Comparison of ENCODE assay signal across 12 mouse cellular contexts in genomic region chr8:107546154-107546553, GRCm38 (mm10). TPM values are rescaled to one million over a fixed set of nuclear protein-coding genes. Genes with fewer than 3 reads are reported as not detected.
A peak's percentile ranks its signal among the peaks of the same experiment; 100 is the strongest.
DNase-seq lines count a peak whose midpoint lies in the region; ATAC-seq and TF ChIP-seq lines count a peak whose summit lies in the region.
"Had no signal": no experiment of that assay in that cellular context is flagged by ENCODE, and none has a peak within 500 bp of the region (broad histone marks: within the 10 kb centered on the region; RNA-seq: fewer than 3 reads in every experiment).

No protein-coding gene starts in this region.

- no peaks in the 10 kb centered on the region for H3K9me3 ChIP-seq in megakaryocyte, embryonic 14.5 days
- H3K9me3 ChIP-seq: forebrain, embryonic 13.5 days; liver, embryonic 13.5 days had no signal

- H3K4me3 ChIP-seq in gastrocnemius, adult 2 months = peak overlapping the region; percentile 50
- peak overlapping the region; percentile 78 for H3K4me3 ChIP-seq in megakaryocyte, embryonic 14.5 days (replicated peaks)
- H3K4me3 ChIP-seq: forebrain, embryonic 13.5 days; liver, embryonic 13.5 days had no signal

- intact Hi-C loops in gastrocnemius, adult 2 months (cut with DNase I) = no loop called here

- peaks cover 93% of the 10 kb centered on the region for H3K4me1 ChIP-seq in megakaryocyte, embryonic 14.5 days

- ATAC-seq in megakaryocyte, adult 5-6 weeks (ENCODE audit: poor library complexity, severe bottlenecking) = no peak
- ATAC-seq: forebrain, embryonic 13.5 days; intestine, postnatal 0 days had no signal

- H3K27ac ChIP-seq in gastrocnemius, adult 2 months = peak overlapping the region; percentile 77
- H3K27ac ChIP-seq: forebrain, embryonic 13.5 days; liver, embryonic 13.5 days had no signal

- H3K36me3 ChIP-seq in megakaryocyte, embryonic 14.5 days (replicated peaks; ENCODE audit: low read length) = peaks cover 99% of the 10 kb centered on the region

- DNase-seq in gastrocnemius, adult 2 months = no peak
- no peak for DNase-seq in gastrocnemius, adult 8-10 months (ENCODE audit: low spot score in 2 of 2)
- peak; percentile 88 for DNase-seq in layer of hippocampus, adult 9-11 months
- peak; percentile 45 to 75 for DNase-seq in right cerebral cortex, postnatal 10 days (ENCODE audit: low spot score in 2 of 2)
- no peak for DNase-seq in urinary bladder, postnatal 4 days (ENCODE audit: low spot score in 2 of 2)
- no peak for DNase-seq in adrenal gland, adult 18-20 months (ENCODE audit: low spot score in 2 of 2)
- DNase-seq: liver, embryonic 13.5 days; thymus, adult 2 months had no signal

- no peaks in the 10 kb centered on the region for H3K27me3 ChIP-seq in megakaryocyte, embryonic 14.5 days (replicated peaks)
- H3K27me3 ChIP-seq: forebrain, embryonic 13.5 days; liver, embryonic 13.5 days had no signal

- no peak for TF ChIP-seq CTCF in gastrocnemius, adult 2 months (IDR thresholded peaks at IDR 0.05)

RNA-seq across cellular contexts. Expression of gene Psmd7, which starts 42.1 kb away (rescaled TPM):
- total RNA-seq in gastrocnemius, adult 2 months (2021) = 100 to 1,000 TPM; 142 to 160 TPM
- total RNA-seq in gastrocnemius, adult 8-10 months (2022) = 100 to 1,000 TPM; 151 to 170 (median 165) TPM
- 13.5 and 35.9 TPM in 2 replicates for polyA plus RNA-seq in megakaryocyte, embryonic 14.5 days (2012; ENCODE audit: insufficient read depth, low replicate concordance)
- 76.0 and 79.3 TPM in 2 replicates for total RNA-seq in megakaryocyte, adult 5-6 weeks (2015)
- total RNA-seq in megakaryocyte, adult 5-6 weeks (2017) = 33.6 and 47.5 TPM in 2 replicates
- total RNA-seq in adrenal gland, adult 18-20 months (2021) = 100 to 1,000 TPM; 111 to 119 TPM

Comparison
In these comparisons a context has a peak if more than half of its experiments do, and no peak if none do; other contexts are left out.
1. DNase-seq: peak in layer of hippocampus, adult 9-11 months (single experiment) and right cerebral cortex, postnatal 10 days (2 of 2); none in gastrocnemius, adult 2 months (single experiment), gastrocnemius, adult 8-10 months (0 of 2), urinary bladder, postnatal 4 days (0 of 2) and adrenal gland, adult 18-20 months (0 of 2).